Mouse (Mus musculus): ENCODE results near the gene Wdr82. TPM values are rescaled to one million over a fixed set of nuclear protein-coding genes. Genes with fewer than 3 reads are reported as not detected.

The Wdr82 gene
- total and polyA plus RNA-seq, 3 experiments, result 15.1 to 103 (median 92.0) TPM

DNA sequence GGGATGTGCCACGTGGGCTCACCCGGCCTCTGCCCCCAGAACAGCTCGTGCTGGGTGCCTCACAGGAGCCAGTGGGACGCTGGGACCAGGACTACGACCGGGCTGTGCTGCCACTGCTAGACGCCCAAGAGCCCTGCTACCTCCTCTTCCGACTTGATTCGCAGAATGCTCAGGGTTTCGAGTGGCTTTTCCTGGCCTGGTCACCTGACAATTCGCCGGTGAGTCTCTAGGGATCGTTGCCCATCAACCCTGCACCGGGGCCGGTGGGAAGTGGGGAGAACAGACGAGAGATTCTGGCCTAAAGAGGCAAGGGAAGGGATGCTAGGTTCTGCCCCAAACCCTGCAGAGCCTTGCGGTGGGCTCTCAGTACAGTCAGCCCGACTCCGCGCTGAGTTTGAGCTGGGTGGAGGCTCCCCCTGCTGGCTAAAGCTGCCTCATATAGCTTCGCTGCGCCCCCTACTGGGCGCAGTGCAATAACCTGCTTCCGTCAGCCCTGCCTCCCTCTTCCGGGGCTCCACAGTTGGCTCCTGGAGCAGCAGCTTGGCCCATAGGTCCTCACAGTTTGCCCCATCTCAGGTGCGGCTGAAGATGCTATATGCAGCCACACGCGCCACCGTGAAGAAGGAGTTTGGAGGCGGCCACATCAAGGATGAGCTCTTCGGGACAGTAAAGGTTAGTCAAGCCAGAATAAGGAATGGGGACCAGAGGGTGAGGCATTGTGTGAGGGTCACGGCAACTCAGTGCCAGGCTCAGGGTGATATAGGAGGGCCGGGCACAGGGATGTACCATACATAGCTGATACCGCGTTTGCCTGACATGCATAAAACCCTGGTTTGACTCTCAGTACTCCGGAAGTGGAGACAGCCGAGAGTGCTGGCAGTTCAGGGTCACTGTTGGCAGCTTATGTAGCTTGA lies 41.2 kb downstream of the Wdr82 start:
- no peak for TF ChIP-seq GATA2 (IDR thresholded peaks at IDR 0.05; ENCODE audit: borderline replicate concordance, low read depth, low read length)
- TF ChIP-seq CTCF (IDR thresholded peaks at IDR 0.05; ENCODE audit: low read depth, low read length), result peak; percentile 92
- Histone ChIP-seq H3K9me3 (replicated peaks) (no peaks in the 10 kb centered on the region), H3K4me1 (ENCODE audit: insufficient read depth, low read depth, low read length) (peaks cover 15% of the 10 kb centered on the region), H3K4me3 (ENCODE audit: low read depth, low read length) (no peak overlapping the region), H3K36me3 (replicated peaks) (peaks cover 86% of the 10 kb centered on the region), H3K27me3 (ENCODE audit: insufficient read depth, low read length) (no peaks in the 10 kb centered on the region)
- ATAC-seq (ENCODE audit: extremely low read depth, insufficient number of reproducible peaks, low FRiP score, poor library complexity, severe bottlenecking), result peak; percentile 87
- peak; percentile 79 for DNase-seq (ENCODE audit: low spot score)

- TF ChIP-seq GATA1 (IDR thresholded peaks at IDR 0.05; ENCODE audit: borderline replicate concordance, low read length), result no peak
- no peak for TF ChIP-seq TAL1 (conservative IDR thresholded peaks at IDR 0.05; ENCODE audit: low read depth, low read length)
- TF ChIP-seq POLR2AphosphoS5 (IDR thresholded peaks at IDR 0.05; ENCODE audit: insufficient replicate concordance, low read depth, low read length), result no peak
- no peak for TF ChIP-seq CTCF (IDR thresholded peaks at IDR 0.05; ENCODE audit: low read depth, low read length)
- no peak for TF ChIP-seq GATA2 (IDR thresholded peaks at IDR 0.05; ENCODE audit: borderline replicate concordance, low read depth, low read length)
- Histone ChIP-seq H3K4me3 (ENCODE audit: low read depth, low read length) (no peak overlapping the region), H3K4me1 (ENCODE audit: insufficient read depth, low read depth, low read length) (peaks cover 9% of the 10 kb centered on the region), H3K36me3 (replicated peaks) (peaks cover 79% of the 10 kb centered on the region), H3K27me3 (ENCODE audit: insufficient read depth, low read length) (no peaks in the 10 kb centered on the region), H3K9me3 (replicated peaks) (no peaks in the 10 kb centered on the region)
- ATAC-seq (ENCODE audit: extremely low read depth, insufficient number of reproducible peaks, low FRiP score, poor library complexity, severe bottlenecking) (no peak), DNase-seq (ENCODE audit: low spot score) (no peak)
These were observed 41.9 kb downstream of the Wdr82 start for GRCm38 (mm10) chr9:106212594-106212981.

- no peak overlapping the region for H3K4me3 ChIP-seq (ENCODE audit: low read depth, low read length)
- TF ChIP-seq GATA1 (IDR thresholded peaks at IDR 0.05; ENCODE audit: borderline replicate concordance, low read length), result no peak
- TF ChIP-seq POLR2AphosphoS5 (IDR thresholded peaks at IDR 0.05; ENCODE audit: insufficient replicate concordance, low read depth, low read length), result no peak
- no peak for TF ChIP-seq TAL1 (conservative IDR thresholded peaks at IDR 0.05; ENCODE audit: low read depth, low read length)
- TF ChIP-seq GATA2 (IDR thresholded peaks at IDR 0.05; ENCODE audit: borderline replicate concordance, low read depth, low read length), result no peak
- H3K9me3 ChIP-seq (replicated peaks), result no peaks in the 10 kb centered on the region
- DNase-seq (ENCODE audit: low spot score) (no peak), ATAC-seq (ENCODE audit: extremely low read depth, insufficient number of reproducible peaks, low FRiP score, poor library complexity, severe bottlenecking) (no peak)
- peaks cover 57% of the 10 kb centered on the region for H3K36me3 ChIP-seq (replicated peaks)
- H3K4me1 ChIP-seq (ENCODE audit: insufficient read depth, low read depth, low read length), result peaks cover 9% of the 10 kb centered on the region
- H3K27me3 ChIP-seq (ENCODE audit: insufficient read depth, low read length), result no peaks in the 10 kb centered on the region; the same call in 1 of the 2 replicates
These were observed 44.8 kb downstream of the Wdr82 start for GRCm38 (mm10) chr9:106215341-106216125.

GRCm38 (mm10) chr9:106216971-106217370 lies 46.2 kb downstream of the Wdr82 start:
- TF ChIP-seq GATA2 (IDR thresholded peaks at IDR 0.05; ENCODE audit: borderline replicate concordance, low read depth, low read length), result no peak
- TF ChIP-seq CTCF (IDR thresholded peaks at IDR 0.05; ENCODE audit: low read depth, low read length), result no peak
- TF ChIP-seq GATA1 (IDR thresholded peaks at IDR 0.05; ENCODE audit: borderline replicate concordance, low read length), result no peak
- no peak for TF ChIP-seq TAL1 (conservative IDR thresholded peaks at IDR 0.05; ENCODE audit: low read depth, low read length)
- TF ChIP-seq POLR2AphosphoS5 (IDR thresholded peaks at IDR 0.05; ENCODE audit: insufficient replicate concordance, low read depth, low read length), result no peak

GRCm38 (mm10) chr9:106220894-106221523 lies 50.3 kb downstream of the Wdr82 start:
- DNase-seq (ENCODE audit: low spot score) (no peak), ATAC-seq (ENCODE audit: extremely low read depth, insufficient number of reproducible peaks, low FRiP score, poor library complexity, severe bottlenecking) (no peak)
- Histone ChIP-seq H3K27me3 (ENCODE audit: insufficient read depth, low read length) (peaks cover 39% of the 10 kb centered on the region), H3K36me3 (replicated peaks) (peaks cover 7% of the 10 kb centered on the region), H3K4me3 (ENCODE audit: low read depth, low read length) (no peak overlapping the region), H3K9me3 (replicated peaks) (no peaks in the 10 kb centered on the region), H3K4me1 (ENCODE audit: insufficient read depth, low read depth, low read length) (0 out of 2 replicates have a peak, but pooled peaks cover 4% of the 10 kb centered on the region)
- no peak for TF ChIP-seq POLR2AphosphoS5 (IDR thresholded peaks at IDR 0.05; ENCODE audit: insufficient replicate concordance, low read depth, low read length)
- TF ChIP-seq GATA1 (IDR thresholded peaks at IDR 0.05; ENCODE audit: borderline replicate concordance, low read length), result no peak
- TF ChIP-seq CTCF (IDR thresholded peaks at IDR 0.05; ENCODE audit: low read depth, low read length), result no peak
- no peak for TF ChIP-seq TAL1 (conservative IDR thresholded peaks at IDR 0.05; ENCODE audit: low read depth, low read length)
- TF ChIP-seq GATA2 (IDR thresholded peaks at IDR 0.05; ENCODE audit: borderline replicate concordance, low read depth, low read length), result no peak

More at GRCm38 (mm10) chr9:106216971-106217370, 46.2 kb downstream of the Wdr82 start:
- Histone ChIP-seq H3K27me3 (ENCODE audit: insufficient read depth, low read length) (peaks cover 6% of the 10 kb centered on the region), H3K4me1 (ENCODE audit: insufficient read depth, low read depth, low read length) (peaks cover 4% of the 10 kb centered on the region), H3K4me3 (ENCODE audit: low read depth, low read length) (no peak overlapping the region), H3K36me3 (replicated peaks) (peaks cover 43% of the 10 kb centered on the region), H3K9me3 (replicated peaks) (no peaks in the 10 kb centered on the region)
- ATAC-seq (ENCODE audit: extremely low read depth, insufficient number of reproducible peaks, low FRiP score, poor library complexity, severe bottlenecking) (no peak), DNase-seq (ENCODE audit: low spot score) (no peak)

Data from G1E (cell line).